Mouse (Mus musculus) hindbrain, embryonic 16.5 days (tissue): ENCODE measurements around the gene Chrdl2. TPM values are rescaled to one million over a fixed set of nuclear protein-coding genes. Genes with fewer than 3 reads are reported as not detected.
"Not testable (repeated sequence)": the region's sequence is repeated elsewhere in the genome, so short reads cannot be mapped to it uniquely, and the experiment has no call there.

Source experiments
- ATAC-seq: fragments of 200-750 bp; cut with Nextera tagmentation; 2 replicates; pipeline ENCODE4 v1.8.0; 2017; ENCODE audit warnings: moderate TSS enrichment, moderate library complexity
- H3K27ac ChIP-seq: fragments of 300-500 bp; sonication (generic); 2 replicates; pipeline ENCODE4 v1.5.1; 2014; ENCODE audit warnings: low read depth, mild to moderate bottlenecking, control low read depth, low read length, moderate library complexity
- H3K27me3 ChIP-seq: fragments of 300-500 bp; sonication (generic); replicated peaks from 2 replicates; pipeline ENCODE4 v1.6.1; 2014; ENCODE audit warnings: low read length; ENCODE audit not compliant: control insufficient read depth, insufficient read depth
- H3K36me3 ChIP-seq: fragments of 300-500 bp; sonication (generic); 2 replicates; pipeline ENCODE4 v1.6.1; 2014; ENCODE audit warnings: mild to moderate bottlenecking, low read length, moderate library complexity, mixed read lengths; ENCODE audit not compliant: control insufficient read depth, insufficient read depth
- H3K4me1 ChIP-seq: fragments of 300-500 bp; sonication (generic); 2 replicates; pipeline ENCODE4 v1.6.1; 2014; ENCODE audit warnings: low read depth, low read length; ENCODE audit not compliant: control insufficient read depth, insufficient read depth
- H3K4me2 ChIP-seq: fragments of 300-500 bp; sonication (generic); 2 replicates; pipeline ENCODE4 v1.6.1; 2014; ENCODE audit warnings: mild to moderate bottlenecking, low read length, control low read depth, moderate library complexity
- H3K4me3 ChIP-seq: fragments of 300-500 bp; sonication (generic); 2 replicates; pipeline ENCODE4 v1.5.1; 2014; ENCODE audit warnings: mild to moderate bottlenecking, low read length, control low read depth, moderate library complexity
- H3K9ac ChIP-seq: fragments of 300-500 bp; sonication (generic); 2 replicates; pipeline ENCODE4 v1.6.1; 2014; ENCODE audit warnings: low read depth, mild to moderate bottlenecking, control low read depth, low read length, moderate library complexity
- H3K9me3 ChIP-seq: fragments of 300-500 bp; sonication (generic); 2 replicates; pipeline ENCODE4 v1.6.1; 2014; ENCODE audit warnings: mild to moderate bottlenecking, low read length, moderate library complexity; ENCODE audit not compliant: control insufficient read depth
- WGBS: fragments of 180-500 bp; shearing (Covaris S2); extraction: QIAGEN DNeasy Blood & Tissue Kit; methylation state at CpG from one replicate; pipeline ENCODE4 v1.1.7; 2014; 5-methylcytosine and 5-hydroxymethylcytosine counted together
- polyA plus RNA-seq: library from polyadenylated mRNA; unstranded; fragments of >200 nt; fragmentation: Nextera tagmentation; extraction: Ambion mirVana; gene quantifications from 2 replicates; pipeline ENCODE4 v1.2.1, GENCODE M21; 2015

Gene Chrdl2
- polyA plus RNA-seq, 1 experiment from 2014 or later, result 0.88 TPM

- no peak overlapping the region for H3K4me2 ChIP-seq
- H3K4me1 ChIP-seq, result no peaks in the 10 kb centered on the region
- no peaks in the 10 kb centered on the region for H3K9me3 ChIP-seq
- H3K9ac ChIP-seq, result no peak overlapping the region
- H3K4me3 ChIP-seq, result no peak overlapping the region
- no peaks in the 10 kb centered on the region for H3K36me3 ChIP-seq
- WGBS, result 54% methylated on average over 4 of the region's 4 CpGs
- H3K27me3 ChIP-seq, result no peaks in the 10 kb centered on the region
- H3K27ac ChIP-seq, result no peak overlapping the region
- no peak for ATAC-seq
These were observed 37.6 kb downstream of the Chrdl2 start for GRCm38 (mm10) chr7:100043605-100044031.

DNA sequence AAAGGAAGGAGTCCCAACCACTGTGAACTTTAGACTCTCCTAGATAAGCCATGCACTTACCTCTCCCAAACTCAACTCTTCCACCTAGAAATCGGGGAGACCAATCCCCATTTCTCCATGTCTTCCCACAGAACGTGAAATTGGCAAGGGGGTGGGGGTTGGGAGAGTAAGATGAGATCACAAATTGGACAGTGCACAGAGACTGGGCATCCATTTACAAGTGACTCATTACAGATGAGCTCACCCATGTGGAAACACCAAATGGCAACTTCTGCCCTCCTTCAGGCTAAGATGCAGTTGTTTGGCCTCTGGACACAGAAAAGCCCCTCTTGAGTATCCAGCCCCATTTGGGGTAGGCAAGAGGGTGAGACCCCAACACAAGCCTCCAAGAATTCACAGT, 40.5 kb downstream of the Chrdl2 start:
- no peak for ATAC-seq
- Histone ChIP-seq H3K9me3 (no peaks in the 10 kb centered on the region), H3K4me2 (no peak overlapping the region), H3K36me3 (no peaks in the 10 kb centered on the region), H3K27ac (no peak overlapping the region), H3K27me3 (no peaks in the 10 kb centered on the region), H3K4me3 (no peak overlapping the region), H3K4me1 (no peaks in the 10 kb centered on the region), H3K9ac (no peak overlapping the region)
- 66% methylated on average over 2 of the region's 2 CpGs for WGBS

DNA sequence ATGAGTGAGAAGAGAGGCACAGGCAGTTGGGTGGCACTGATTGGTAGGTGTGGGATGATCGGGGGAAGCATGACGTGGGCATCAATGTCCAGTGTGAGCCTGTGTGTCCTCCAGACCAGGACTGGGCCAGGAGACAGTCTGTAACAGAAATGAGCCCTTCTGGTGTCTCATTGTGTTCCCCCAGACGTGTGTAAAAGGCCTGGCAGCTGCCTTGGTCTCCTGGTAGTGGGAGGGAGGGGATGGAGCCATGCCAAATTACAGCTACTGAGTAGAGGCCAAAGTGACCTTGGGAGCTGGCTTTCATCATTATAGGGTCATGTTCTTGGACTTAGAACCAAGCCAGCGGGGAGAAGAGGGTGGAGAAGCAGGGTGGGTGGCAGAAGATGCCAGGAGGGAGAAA, 45.9 kb downstream of the Chrdl2 start:
- no peak for ATAC-seq

GRCm38 (mm10) chr7:100052991-100053390, 47.0 kb downstream of the Chrdl2 start:
- 90% methylated on average over 2 of the region's 2 CpGs for WGBS
- H3K4me2 ChIP-seq, ATAC-seq, H3K36me3 ChIP-seq, H3K27ac ChIP-seq, H3K9ac ChIP-seq, H3K27me3 ChIP-seq, H3K4me3 ChIP-seq, H3K4me1 ChIP-seq, H3K9me3 ChIP-seq: not testable (repeated sequence)

More for the DNA sequence above, 45.9 kb downstream of the Chrdl2 start:
- Histone ChIP-seq H3K36me3 (no peaks in the 10 kb centered on the region), H3K27ac (no peak overlapping the region), H3K27me3 (no peaks in the 10 kb centered on the region), H3K4me1 (no peaks in the 10 kb centered on the region), H3K9me3 (no peaks in the 10 kb centered on the region), H3K4me3 (no peak overlapping the region), H3K4me2 (no peak overlapping the region), H3K9ac (no peak overlapping the region)
- WGBS, result 57% methylated on average over 4 of the region's 4 CpGs

- no peak overlapping the region for H3K4me2 ChIP-seq
- 71% methylated on average over 2 of the region's 2 CpGs for WGBS
- ATAC-seq, result 0 out of 2 replicates have a peak, but pooled peaks have one; percentile 48
- no peak overlapping the region for H3K4me3 ChIP-seq
- H3K27ac ChIP-seq, result no peak overlapping the region
- no peak overlapping the region for H3K9ac ChIP-seq
- H3K27me3 ChIP-seq, result no peaks in the 10 kb centered on the region
- peaks cover 2% of the 10 kb centered on the region; the same call in 1 of the 2 replicates for H3K36me3 ChIP-seq
- no peaks in the 10 kb centered on the region for H3K4me1 ChIP-seq
- no peaks in the 10 kb centered on the region for H3K9me3 ChIP-seq
These were observed 68.0 kb downstream of the Chrdl2 start for GRCm38 (mm10) chr7:100073959-100074358.

DNA sequence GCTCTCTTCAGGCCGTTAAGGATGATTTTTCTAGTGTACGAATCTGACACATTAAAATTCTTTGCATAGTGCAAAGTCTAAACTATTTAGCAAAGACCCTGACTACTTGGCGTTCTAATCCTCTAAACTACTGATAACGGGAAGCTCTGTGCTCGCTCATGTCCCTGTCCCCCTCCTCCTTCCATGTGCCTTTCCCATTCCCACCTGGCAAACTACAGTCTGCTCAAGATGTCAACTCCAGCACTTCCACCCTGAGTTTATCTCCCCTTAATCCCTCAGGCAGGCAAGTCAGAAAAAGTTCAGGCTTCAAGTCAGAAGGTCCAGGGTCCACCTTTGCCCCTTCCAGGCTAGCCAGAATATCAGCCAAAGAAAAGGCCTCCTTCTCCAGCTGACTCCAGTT, 70.3 kb downstream of the Chrdl2 start:
- ATAC-seq, result no peak
- no peak overlapping the region for H3K4me3 ChIP-seq
- H3K27ac ChIP-seq, result no peak overlapping the region
- H3K9ac ChIP-seq, result no peak overlapping the region
- no peak overlapping the region for H3K4me2 ChIP-seq
- H3K9me3 ChIP-seq, result no peaks in the 10 kb centered on the region
- peaks cover 7% of the 10 kb centered on the region; the same call in 1 of the 2 replicates for H3K36me3 ChIP-seq
- WGBS, result 88% methylated on average over 5 of the region's 5 CpGs
- no peaks in the 10 kb centered on the region for H3K27me3 ChIP-seq
- H3K4me1 ChIP-seq, result no peaks in the 10 kb centered on the region

DNA sequence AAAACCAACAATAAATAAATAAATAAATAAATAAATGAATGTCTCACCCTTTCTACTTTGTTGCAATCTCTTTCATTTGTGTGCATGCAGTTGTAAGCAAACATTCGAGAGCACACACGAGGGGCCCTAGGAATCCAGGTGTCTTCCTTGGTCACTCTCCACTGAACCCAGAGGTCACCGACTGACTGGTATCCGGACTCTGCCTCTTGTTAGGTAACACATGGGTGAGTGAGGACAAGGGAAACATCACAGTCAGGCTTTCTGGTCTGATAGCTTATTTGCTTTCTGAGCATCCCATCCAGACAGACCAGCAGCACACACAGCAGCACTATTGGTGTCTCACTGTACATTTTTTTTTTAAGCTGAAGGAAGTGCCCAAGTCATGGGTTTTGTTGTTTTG, 71.1 kb downstream of the Chrdl2 start:
- Histone ChIP-seq H3K36me3 (peaks cover 7% of the 10 kb centered on the region; the same call in 1 of the 2 replicates), H3K9ac (no peak overlapping the region), H3K4me2 (no peak overlapping the region), H3K4me3 (no peak overlapping the region), H3K27me3 (no peaks in the 10 kb centered on the region), H3K27ac (no peak overlapping the region), H3K4me1 (no peaks in the 10 kb centered on the region), H3K9me3 (no peaks in the 10 kb centered on the region)
- 88% methylated on average over 4 of the region's 4 CpGs for WGBS
- no peak for ATAC-seq

GRCm38 (mm10) chr7:100080087-100080781, 74.3 kb downstream of the Chrdl2 start:
- Histone ChIP-seq H3K27ac (no peak overlapping the region), H3K9me3 (no peaks in the 10 kb centered on the region), H3K4me2 (no peak overlapping the region), H3K9ac (no peak overlapping the region), H3K4me3 (no peak overlapping the region), H3K27me3 (no peaks in the 10 kb centered on the region), H3K36me3 (peaks cover 18% of the 10 kb centered on the region), H3K4me1 (no peaks in the 10 kb centered on the region)
- no peak for ATAC-seq
- WGBS, result 79% methylated on average over 12 of the region's 12 CpGs

DNA sequence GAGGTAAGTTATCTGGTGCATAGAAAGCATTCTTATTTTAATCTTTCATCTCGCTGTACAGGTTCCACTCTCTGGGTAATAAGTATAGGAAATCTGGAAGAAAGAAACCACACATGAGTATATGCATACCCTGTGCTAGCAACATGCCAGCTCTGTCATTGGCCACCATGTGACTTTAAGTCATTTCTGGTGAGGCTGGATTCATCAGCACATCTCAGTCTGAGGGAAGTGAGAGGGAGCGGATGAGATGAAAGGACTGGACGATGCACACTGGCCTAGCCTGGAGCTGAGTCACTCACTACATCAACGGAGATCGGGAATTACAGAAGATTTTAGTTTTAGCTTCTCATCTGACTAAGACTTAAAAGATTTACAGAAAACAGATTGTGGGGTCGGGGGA, 76.9 kb downstream of the Chrdl2 start:
- 96% methylated on average over 6 of the region's 6 CpGs for WGBS
- no peak for ATAC-seq
- Histone ChIP-seq H3K9me3 (no peaks in the 10 kb centered on the region), H3K9ac (no peak overlapping the region), H3K4me1 (no peaks in the 10 kb centered on the region), H3K4me3 (no peak overlapping the region), H3K27me3 (no peaks in the 10 kb centered on the region), H3K4me2 (no peak overlapping the region), H3K36me3 (peaks cover 33% of the 10 kb centered on the region), H3K27ac (no peak overlapping the region)
